Mouse (Mus musculus): ENCODE data around the gene Olr1.
A peak's percentile ranks its signal among the peaks of the same experiment; 100 is the strongest.
"Not testable (repeated sequence)": the region's sequence is repeated elsewhere in the genome, so short reads cannot be mapped to it uniquely, and the experiment has no call there.

Olr1 gene

GRCm38 (mm10) chr6:129510120-129510911, 3.4 kb upstream of the Olr1 start:
- DNase-seq = no peak

GRCm38 (mm10) chr6:129503471-129503870, 3.5 kb downstream of the Olr1 start:
- no peak for DNase-seq

GRCm38 (mm10) chr6:129499516-129499915, 7.4 kb downstream of the Olr1 start:
- not testable (repeated sequence) for DNase-seq

GRCm38 (mm10) chr6:129497345-129498218, 9.4 kb downstream of the Olr1 start:
- DNase-seq = no peak

- DNase-seq = no peak
These were observed 12.0 kb downstream of the Olr1 start for GRCm38 (mm10) chr6:129494924-129495323.

- DNase-seq = no peak
These were observed 26.6 kb downstream of the Olr1 start for GRCm38 (mm10) chr6:129480089-129480958.

GRCm38 (mm10) chr6:129476404-129477126, 30.4 kb downstream of the Olr1 start:
- DNase-seq = no peak

- no peak for DNase-seq
These were observed 34.3 kb downstream of the Olr1 start for GRCm38 (mm10) chr6:129472627-129473026.

GRCm38 (mm10) chr6:129471386-129471785, 35.6 kb downstream of the Olr1 start:
- no peak for DNase-seq

GRCm38 (mm10) chr6:129451411-129452039, 55.4 kb downstream of the Olr1 start, which contains the start of gene Clec1a:
Gene Clec1a (minus strand): TSS chr6:129452000.
- peak; percentile 65 for DNase-seq

GRCm38 (mm10) chr6:129449743-129450142, 57.2 kb downstream of the Olr1 start:
- DNase-seq = no peak

- no peak for DNase-seq
These were observed 68.9 kb downstream of the Olr1 start for GRCm38 (mm10) chr6:129438033-129438432.

- no peak for DNase-seq
These were observed 70.9 kb downstream of the Olr1 start for GRCm38 (mm10) chr6:129436025-129436424.
